Mouse (Mus musculus) WW6 (cell line): ENCODE data around the gene Mrpl35.

Source experiments
- DNase-seq: peaks from one replicate; pipeline ENCODE4 v3.0.0-alpha.2; 2013; ENCODE audit warnings: low read depth, low spot score

Mrpl35 gene

GRCm38 (mm10) chr6:71801011-71801713, 25.6 kb downstream of the Mrpl35 start:
- DNase-seq: no peak

- no peak for DNase-seq
Observed at GRCm38 (mm10) chr6:71799391-71799790, 27.4 kb downstream of the Mrpl35 start.

- DNase-seq: no peak
Observed at GRCm38 (mm10) chr6:71791771-71792170, 35.0 kb downstream of the Mrpl35 start.

DNA sequence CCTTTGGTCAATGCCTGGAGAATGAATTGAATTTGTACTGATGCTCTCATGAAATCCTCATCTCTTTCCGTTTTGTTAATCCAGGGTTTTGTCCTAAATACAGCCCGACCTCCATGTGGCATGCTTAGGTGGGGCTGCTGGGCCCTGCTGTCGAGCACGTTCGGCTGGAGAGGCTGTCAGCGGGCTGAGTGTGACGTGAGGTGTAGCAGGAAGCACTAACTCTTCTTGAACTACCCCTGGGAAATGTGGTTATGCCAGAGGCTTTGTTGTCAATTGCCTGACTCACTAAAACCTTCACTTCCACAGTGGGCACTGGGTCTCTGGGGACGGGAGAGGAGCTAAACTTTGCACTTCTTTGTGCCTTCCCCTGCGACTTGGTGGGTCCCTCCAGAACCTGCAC, 38.4 kb downstream of the Mrpl35 start:
- DNase-seq: no peak

- DNase-seq: no peak
Observed at GRCm38 (mm10) chr6:71783165-71783564, 43.6 kb downstream of the Mrpl35 start.

- DNase-seq: no peak
Observed at GRCm38 (mm10) chr6:71780431-71780830, 46.3 kb downstream of the Mrpl35 start.

GRCm38 (mm10) chr6:71779831-71780230, 46.9 kb downstream of the Mrpl35 start:
- DNase-seq: no peak

- DNase-seq: no peak
Observed at GRCm38 (mm10) chr6:71778016-71778415, 48.8 kb downstream of the Mrpl35 start.

GRCm38 (mm10) chr6:71772636-71773208, 54.0 kb downstream of the Mrpl35 start:
- DNase-seq: no peak

DNA sequence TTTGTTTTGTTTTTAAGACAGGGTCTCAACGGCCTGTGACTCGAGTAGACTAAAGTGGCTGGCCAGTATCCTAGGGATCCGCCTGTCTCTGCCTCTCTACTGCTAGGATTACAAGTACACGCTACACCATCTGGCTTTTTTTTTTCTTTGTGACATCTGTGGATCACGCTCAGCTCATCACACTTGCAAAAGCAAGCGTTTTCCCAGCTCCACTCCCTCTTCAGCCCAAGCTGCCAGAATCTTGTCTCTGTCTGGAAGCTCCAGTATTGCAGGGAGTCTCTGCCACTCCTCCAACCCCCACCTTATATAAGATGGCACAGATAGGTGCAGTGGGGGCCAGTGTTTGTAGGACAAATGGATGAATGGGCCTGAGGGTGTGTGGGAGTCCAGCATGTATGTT, 54.6 kb downstream of the Mrpl35 start:
- DNase-seq: no peak

GRCm38 (mm10) chr6:71771282-71771681, 55.5 kb downstream of the Mrpl35 start:
- DNase-seq: no peak

GRCm38 (mm10) chr6:71770856-71771255, 55.9 kb downstream of the Mrpl35 start:
- DNase-seq: no peak

DNA sequence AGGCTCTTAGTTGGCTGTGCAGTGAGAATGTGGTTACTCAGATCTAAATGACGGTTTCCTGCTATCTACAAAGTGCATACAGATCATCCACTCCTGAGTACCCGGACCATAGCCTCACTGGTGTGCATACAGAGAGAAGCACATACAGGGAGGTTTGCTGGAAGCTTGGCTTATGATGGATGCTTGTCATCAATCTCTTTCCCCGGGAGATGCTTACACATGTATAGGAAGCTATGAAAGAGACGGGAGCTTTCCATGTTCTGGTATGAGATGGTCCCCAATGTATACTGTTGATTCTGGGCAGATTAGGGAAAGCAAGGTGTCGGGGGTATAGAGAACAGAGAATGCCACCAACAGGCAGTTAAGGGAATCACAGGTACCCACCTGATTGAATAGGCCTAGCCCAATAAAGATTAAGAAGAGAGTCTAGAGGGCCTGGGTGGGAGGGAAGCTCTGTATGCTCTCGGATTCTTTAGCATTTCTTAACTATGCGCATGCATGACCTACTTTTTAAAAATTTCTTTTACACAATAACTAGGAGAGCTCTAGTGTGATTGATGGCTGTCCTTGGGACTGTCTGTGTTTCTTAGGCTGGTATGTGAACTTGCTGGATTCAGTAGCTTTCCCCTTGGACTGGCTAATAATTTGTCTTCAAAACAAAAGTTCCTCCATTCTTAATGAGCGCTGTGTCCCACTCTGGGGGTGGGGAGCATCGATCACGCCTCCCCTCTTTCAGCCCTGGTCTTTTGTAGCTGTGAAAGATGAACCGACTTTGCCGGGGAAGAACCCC, 56.7 kb downstream of the Mrpl35 start:
- DNase-seq: peak; percentile 29

- DNase-seq: no peak
Observed at GRCm38 (mm10) chr6:71767761-71768160, 59.0 kb downstream of the Mrpl35 start.
